Comparison of ENCODE assay signal across 28 mouse cellular contexts in the genomic region with DNA sequence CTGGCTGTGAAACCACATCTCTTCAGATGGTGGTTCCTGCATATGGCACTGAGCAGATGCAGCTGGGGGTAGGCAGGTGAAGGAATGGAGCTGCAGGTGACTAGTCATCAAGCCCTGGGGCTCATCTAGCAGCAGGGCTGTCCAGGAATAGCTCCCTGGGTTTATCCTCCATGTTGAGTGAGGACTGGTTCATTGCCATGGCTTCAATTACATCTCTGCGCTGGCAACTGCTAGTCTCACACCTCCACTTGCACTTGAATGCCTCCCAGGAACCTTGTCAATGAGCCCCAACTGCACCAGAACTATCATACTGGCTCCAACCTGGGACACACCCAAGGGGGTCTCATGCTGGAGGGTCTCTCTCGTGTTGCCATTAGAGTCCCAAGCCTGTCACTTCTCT.
"Had no signal": no experiment of that assay in that cellular context is flagged by ENCODE, and none has a peak within 500 bp of the region (broad histone marks: within the 10 kb centered on the region; RNA-seq: fewer than 3 reads in every experiment).

No protein-coding gene starts in this region.

- DNase-seq: left cerebral cortex, postnatal 4 days; liver; liver, embryonic 13.5 days; liver, postnatal 0 days; lung, adult 18-20 months; lung, adult 2 months; lung, embryonic 14.5 days; lung, postnatal 10 days; lung, postnatal 14 days; lung, postnatal 36 days; lung, postnatal 4 days; midbrain, embryonic 14.5 days had no signal

- H3K27ac ChIP-seq: limb, embryonic 10.5 days; limb, embryonic 12.5 days; limb, embryonic 13.5 days; limb, embryonic 15.5 days; liver, embryonic 12.5 days; liver, embryonic 13.5 days; liver, embryonic 14.5 days; liver, embryonic 15.5 days; lung, embryonic 15.5 days; macrophage; midbrain, embryonic 10.5 days; midbrain, embryonic 12.5 days; midbrain, embryonic 13.5 days; midbrain, embryonic 15.5 days; neural tube, embryonic 12.5 days had no signal

- H3K4me3 ChIP-seq: limb, embryonic 10.5 days; limb, embryonic 12.5 days; limb, embryonic 13.5 days; limb, embryonic 15.5 days; liver, embryonic 12.5 days; liver, embryonic 13.5 days; liver, embryonic 15.5 days; lung, embryonic 15.5 days; megakaryocyte, embryonic 14.5 days; midbrain, embryonic 10.5 days; midbrain, embryonic 12.5 days; midbrain, embryonic 13.5 days; midbrain, embryonic 15.5 days; myocyte; neural tube, embryonic 12.5 days had no signal
